Mouse (Mus musculus) CH12.LX (cell line): ENCODE data around the gene Pkm. TPM values are rescaled to one million over a fixed set of nuclear protein-coding genes. Genes with fewer than 3 reads are reported as not detected.

Source experiments
- DNase-seq: peaks from one replicate; pipeline ENCODE4 v3.0.0-alpha.2; 2013; ENCODE audit errors: extremely low read depth
- H3K27ac ChIP-seq: 2 replicates; pipeline ENCODE4 v1.5.1; 2012; ENCODE audit warnings: low read depth, mild to moderate bottlenecking, control low read depth, moderate library complexity; ENCODE audit not compliant: insufficient read depth
- H3K27me3 ChIP-seq: replicated peaks from 2 replicates; pipeline ENCODE3; 2012; ENCODE audit warnings: inconsistent platforms
- H3K36me3 ChIP-seq, 2 experiments: replicated peaks in 1 of 2; 2 replicates each; pipeline versions ENCODE3 to v1.6.1; 2012; ENCODE audit warnings: inconsistent platforms in 1 of 2, low read length in 1 of 2, mild to moderate bottlenecking in 1 of 2, mixed read lengths in 1 of 2, moderate library complexity in 1 of 2; ENCODE audit not compliant: control insufficient read depth in 1 of 2, insufficient read depth in 1 of 2
- H3K4me1 ChIP-seq, 2 experiments: 2 replicates each; pipeline ENCODE4 v1.6.1; 2012; ENCODE audit warnings: inconsistent platforms in 1 of 2, moderate library complexity in 1 of 2; ENCODE audit not compliant: insufficient read depth in 2 of 2, control insufficient read depth in 1 of 2
- H3K4me2 ChIP-seq: 2 replicates; pipeline ENCODE4 v1.6.1; 2012; ENCODE audit warnings: low read depth, mild to moderate bottlenecking, control low read depth; ENCODE audit not compliant: poor library complexity, insufficient read depth, severe bottlenecking
- H3K4me3 ChIP-seq, 3 experiments: fragments of 150-350 bp in 1 of 3; sonication (generic) in 1 of 3; replicated peaks in 1 of 3; 2 replicates each; pipeline versions ENCODE3 to v1.5.1; 2011 to 2012; ENCODE audit warnings: low read depth in 2 of 3, low read length in 2 of 3, mild to moderate bottlenecking in 2 of 3, moderate library complexity in 2 of 3, control low read depth in 1 of 3, improper control_type of control experiment in 1 of 3, inconsistent platforms in 1 of 3, mixed read lengths in 1 of 3; ENCODE audit not compliant: poor library complexity in 1 of 3
- H3K79me2 ChIP-seq: replicated peaks from 2 replicates; pipeline ENCODE4 v1.6.1; 2012; ENCODE audit warnings: mild to moderate bottlenecking, moderate library complexity; ENCODE audit not compliant: control insufficient read depth, poor library complexity, insufficient read depth, severe bottlenecking; ENCODE audit errors: extremely low read depth
- H3K9ac ChIP-seq: 2 replicates; pipeline ENCODE4 v1.6.1; 2012; ENCODE audit warnings: low read depth, mild to moderate bottlenecking, control low read depth, moderate library complexity; ENCODE audit not compliant: insufficient read depth
- H3K9me3 ChIP-seq: replicated peaks from 2 replicates; pipeline ENCODE3; 2012; ENCODE audit warnings: low read length, inconsistent platforms, mixed read lengths
- E2F4 ChIP-seq: IDR thresholded peaks from 2 replicates; pipeline ENCODE4 v1.6.1; 2011; ENCODE audit warnings: low read depth, low read length, improper control_type of control experiment; ENCODE audit not compliant: insufficient replicate concordance
- EP300 ChIP-seq: IDR thresholded peaks from 2 replicates; pipeline ENCODE4 v1.6.1; 2011; ENCODE audit warnings: low read length, improper control_type of control experiment
- ETS1 ChIP-seq: conservative IDR thresholded peaks from 2 replicates; pipeline ENCODE4 v1.6.1; 2012; ENCODE audit warnings: low read depth, mild to moderate bottlenecking, inconsistent platforms, low read length, improper control_type of control experiment, moderate library complexity
- JUN ChIP-seq: IDR thresholded peaks from 2 replicates; pipeline ENCODE4 v1.6.1; 2011; ENCODE audit warnings: low read depth, mild to moderate bottlenecking, low read length, improper control_type of control experiment, moderate library complexity; ENCODE audit not compliant: insufficient read depth
- KAT2A ChIP-seq: IDR thresholded peaks from 2 replicates; pipeline ENCODE4 v1.6.1; 2012; ENCODE audit warnings: low read length, improper control_type of control experiment, inconsistent platforms; ENCODE audit not compliant: insufficient replicate concordance
- MYC ChIP-seq: IDR thresholded peaks from 2 replicates; pipeline ENCODE4 v1.6.1; 2011; ENCODE audit warnings: low read depth, mild to moderate bottlenecking, improper control_type of control experiment, low read length
- NRF1 ChIP-seq: IDR thresholded peaks from 2 replicates; pipeline ENCODE4 v1.6.1; 2014; ENCODE audit warnings: low read depth, mild to moderate bottlenecking, inconsistent platforms, low read length, improper control_type of control experiment, moderate library complexity
- RCOR1 ChIP-seq: conservative IDR thresholded peaks from 2 replicates; pipeline ENCODE4 v1.6.1; 2012; ENCODE audit warnings: low read depth, mild to moderate bottlenecking, inconsistent platforms, low read length, improper control_type of control experiment
- SMC3 ChIP-seq: IDR thresholded peaks from 2 replicates; pipeline ENCODE4 v1.6.1; 2011; ENCODE audit warnings: low read depth, low read length, improper control_type of control experiment
- USF1 ChIP-seq: IDR thresholded peaks from 2 replicates; pipeline ENCODE4 v1.6.1; 2014; ENCODE audit warnings: low read depth, mild to moderate bottlenecking, inconsistent platforms, low read length, improper control_type of control experiment
- USF2 ChIP-seq: conservative IDR thresholded peaks from 2 replicates; pipeline ENCODE4 v1.6.1; 2011; ENCODE audit warnings: low read depth, low read length, improper control_type of control experiment
- dilution Hi-C: fragments of 300-500 bp; cut with MboI; formaldehyde crosslinking; loops from 2 replicates; pipeline ENCODE4 v1.14.3; 2020; ENCODE audit warnings: low sequenced_read_pairs; ENCODE audit not compliant: extremely low pct_unique_long_range_greater_than_20kb, extremely low pct_ligation_motif_present
- in situ Hi-C: fragments of 300-500 bp; cut with MboI; formaldehyde crosslinking; loops from 3 replicates; pipeline ENCODE4 v1.14.3; 2019; ENCODE audit warnings: low sequenced_read_pairs, low pct_ligation_motif_present, low pct_unique_long_range_greater_than_20kb, mixed read lengths
- polyA plus RNA-seq: library from polyadenylated mRNA; unstranded; fragments of >175 nt; gene quantifications from 2 replicates; pipeline ENCODE4 v1.2.1, GENCODE M21; 2012; ENCODE audit warnings: low read depth; ENCODE audit not compliant: insufficient read length
- total RNA-seq, 2 experiments: library from RNA; depleted of rRNA; stranded (reverse); fragments of 300-350 nt in 1 of 2; fragments of >200 nt in 1 of 2; gene quantifications; 2 replicates each; pipeline ENCODE4 v1.2.3; 2012 to 2014

The Pkm gene
- total and polyA plus RNA-seq, 3 experiments, result 1,827 to 2,828 (median 2,304) TPM

GRCm38 (mm10) chr9:59667250-59667649, 11.1 kb downstream of the Pkm start:
- Histone ChIP-seq H3K79me2 (peaks cover 35% of the 10 kb centered on the region), H3K27me3 (no peaks in the 10 kb centered on the region), H3K9me3 (no peaks in the 10 kb centered on the region), H3K9ac (no peak overlapping the region), H3K27ac (no peak overlapping the region), H3K4me2 (no peak overlapping the region), H3K4me3 (no peak overlapping the region), H3K4me1 (peaks cover 0 to 20% of the 10 kb centered on the region in 2 experiments; a peak in 2 of 4 replicates), H3K36me3 (peaks cover 82 to 97% of the 10 kb centered on the region in 2 experiments)
- in situ Hi-C loops (loop anchor here (5.0 kb wide), 1 partner anchor 40 kb away; no protein-coding TSS in a partner anchor), dilution Hi-C loops (no loop called here)
- no peak for TF ChIP-seq JUN
- no peak for DNase-seq

GRCm38 (mm10) chr9:59667904-59668303, 11.7 kb downstream of the Pkm start:
- dilution Hi-C loops (no loop called here), in situ Hi-C loops (loop anchor here (5.0 kb wide), 1 partner anchor 41 kb away; no protein-coding TSS in a partner anchor)
- Histone ChIP-seq H3K4me1 (peaks cover 0 to 13% of the 10 kb centered on the region in 2 experiments; a peak in 1 of 4 replicates), H3K9me3 (no peaks in the 10 kb centered on the region), H3K36me3 (peaks cover 87 to 97% of the 10 kb centered on the region in 2 experiments), H3K4me3 (no peak overlapping the region), H3K79me2 (peaks cover 29% of the 10 kb centered on the region), H3K4me2 (no peak overlapping the region), H3K9ac (no peak overlapping the region), H3K27ac (no peak overlapping the region), H3K27me3 (no peaks in the 10 kb centered on the region)
- no peak for DNase-seq
- TF ChIP-seq KAT2A (no peak), EP300 (no peak), ETS1 (no peak), E2F4 (no peak), RCOR1 (no peak), SMC3 (no peak)

GRCm38 (mm10) chr9:59668473-59668872, 12.3 kb downstream of the Pkm start:
- Histone ChIP-seq H3K27me3 (no peaks in the 10 kb centered on the region), H3K36me3 (peaks cover 86 to 97% of the 10 kb centered on the region in 2 experiments), H3K4me1 (peaks cover 0 to 8% of the 10 kb centered on the region in 2 experiments; a peak in 1 of 4 replicates), H3K27ac (no peak overlapping the region), H3K9me3 (no peaks in the 10 kb centered on the region), H3K79me2 (peaks cover 23% of the 10 kb centered on the region), H3K4me2 (no peak overlapping the region), H3K9ac (no peak overlapping the region), H3K4me3 (no peak overlapping the region)
- DNase-seq, result no peak
- dilution Hi-C loops, result no loop called here
- in situ Hi-C loops, result loop anchor here (5.0 kb wide), 1 partner anchor 41 kb away; no protein-coding TSS in a partner anchor
- TF ChIP-seq NRF1 (no peak), USF1 (no peak), MYC (no peak), USF2 (no peak)
